Mouse (Mus musculus): ENCODE results near the gene Icam1. TPM values are rescaled to one million over a fixed set of nuclear protein-coding genes. Genes with fewer than 3 reads are reported as not detected.
A peak's percentile ranks its signal among the peaks of the same experiment; 100 is the strongest.

Gene Icam1
- 2.3 and 3.1 TPM in 2 replicates for polyA plus RNA-seq (2012; ENCODE audit: insufficient read depth, insufficient read length, missing spikeins)

DNA sequence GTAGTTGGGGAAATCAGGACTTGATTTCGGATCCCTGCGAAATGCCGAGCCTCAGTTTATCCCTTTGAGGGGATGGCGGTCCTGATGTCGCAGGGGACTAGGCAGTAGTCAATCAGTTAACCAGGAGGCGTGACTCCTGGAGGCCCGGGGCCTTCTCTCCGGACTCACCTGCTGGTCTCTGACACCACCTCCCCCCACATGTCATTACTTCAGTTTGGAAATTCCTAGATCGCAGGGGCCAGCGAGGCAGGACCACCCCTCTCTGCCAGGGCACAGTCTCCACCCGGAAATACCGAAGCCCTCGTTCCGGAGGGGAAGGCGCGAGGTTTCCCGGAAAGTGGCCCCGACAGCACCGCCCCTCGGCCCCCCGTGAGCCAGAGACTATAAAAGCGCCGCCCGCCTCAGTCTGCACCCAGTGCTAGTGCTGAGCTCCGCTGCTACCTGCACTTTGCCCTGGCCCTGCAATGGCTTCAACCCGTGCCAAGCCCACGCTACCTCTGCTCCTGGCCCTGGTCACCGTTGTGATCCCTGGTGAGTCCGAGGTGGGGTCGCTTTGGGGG lies at the start of gene Icam1:
Gene Icam1 (plus strand): TSS at position 415 of the 560 bp plus-strand sequence.
- H3K4me3 ChIP-seq (ENCODE audit: insufficient read depth, low read depth, low read length) = peak within 1 kb of the TSS; percentile 68
- peaks cover 12% of the 10 kb centered on the region; the same call in 1 of the 2 replicates for H3K4me1 ChIP-seq (ENCODE audit: control insufficient read depth, insufficient read depth, insufficient read length, low read length)
- peak within 1 kb of the TSS; percentile 68 for H3K27ac ChIP-seq (replicated peaks; ENCODE audit: low read depth, low read length)

DNA sequence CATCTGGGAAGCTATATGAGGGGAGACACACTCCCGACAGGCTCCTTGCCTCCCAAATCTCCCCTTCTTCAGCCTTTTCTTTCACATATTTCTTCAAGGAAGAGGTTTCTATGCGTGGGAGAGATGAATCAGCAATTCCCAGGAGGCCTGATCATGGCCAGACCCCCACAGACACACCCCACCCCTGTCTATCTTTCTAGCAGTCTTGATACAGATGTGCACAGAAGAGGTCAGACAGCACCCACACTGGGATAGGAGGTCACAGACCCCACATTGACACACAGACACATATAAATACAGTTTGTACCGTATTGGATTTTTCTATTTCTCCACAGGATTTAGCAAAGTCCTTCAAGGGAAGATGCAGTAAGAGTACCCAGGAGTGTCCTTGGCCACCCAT lies 49.8 kb upstream of the Icam1 start:
- H3K4me1 ChIP-seq (ENCODE audit: control insufficient read depth, insufficient read depth, insufficient read length, low read length) = no peaks in the 10 kb centered on the region
- H3K27ac ChIP-seq (replicated peaks; ENCODE audit: low read depth, low read length) = no peak overlapping the region
- H3K4me3 ChIP-seq (ENCODE audit: insufficient read depth, low read depth, low read length) = no peak overlapping the region

DNA sequence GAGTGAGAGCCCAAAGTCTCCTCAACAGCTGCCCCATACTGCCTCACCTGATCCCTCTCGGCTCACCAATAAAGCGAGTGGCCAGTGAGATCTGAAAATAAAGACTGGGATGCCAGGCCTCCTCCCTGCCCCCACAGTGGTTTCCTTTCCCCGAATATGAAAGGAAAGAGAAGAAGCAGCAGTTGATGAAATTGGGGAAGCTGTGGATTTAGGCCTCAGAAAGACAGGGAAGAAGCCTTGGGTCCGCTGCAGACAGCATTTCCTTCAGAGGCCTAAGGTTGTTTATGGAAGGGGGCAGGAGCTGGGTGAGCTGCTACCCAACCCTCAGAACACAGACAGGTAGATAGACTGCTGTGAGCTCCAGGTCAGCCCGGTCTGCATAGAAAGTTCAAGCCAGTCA lies 49.0 kb upstream of the Icam1 start:
- Histone ChIP-seq H3K4me1 (ENCODE audit: control insufficient read depth, insufficient read depth, insufficient read length, low read length) (no peaks in the 10 kb centered on the region), H3K4me3 (ENCODE audit: insufficient read depth, low read depth, low read length) (no peak overlapping the region), H3K27ac (replicated peaks; ENCODE audit: low read depth, low read length) (0 out of 2 replicates have a peak overlapping the region, but pooled peaks have one; percentile 12)

GRCm38 (mm10) chr9:20971751-20972140 lies 44.0 kb upstream of the Icam1 start:
- Histone ChIP-seq H3K4me3 (ENCODE audit: insufficient read depth, low read depth, low read length) (no peak overlapping the region), H3K27ac (replicated peaks; ENCODE audit: low read depth, low read length) (no peak overlapping the region)

DNA sequence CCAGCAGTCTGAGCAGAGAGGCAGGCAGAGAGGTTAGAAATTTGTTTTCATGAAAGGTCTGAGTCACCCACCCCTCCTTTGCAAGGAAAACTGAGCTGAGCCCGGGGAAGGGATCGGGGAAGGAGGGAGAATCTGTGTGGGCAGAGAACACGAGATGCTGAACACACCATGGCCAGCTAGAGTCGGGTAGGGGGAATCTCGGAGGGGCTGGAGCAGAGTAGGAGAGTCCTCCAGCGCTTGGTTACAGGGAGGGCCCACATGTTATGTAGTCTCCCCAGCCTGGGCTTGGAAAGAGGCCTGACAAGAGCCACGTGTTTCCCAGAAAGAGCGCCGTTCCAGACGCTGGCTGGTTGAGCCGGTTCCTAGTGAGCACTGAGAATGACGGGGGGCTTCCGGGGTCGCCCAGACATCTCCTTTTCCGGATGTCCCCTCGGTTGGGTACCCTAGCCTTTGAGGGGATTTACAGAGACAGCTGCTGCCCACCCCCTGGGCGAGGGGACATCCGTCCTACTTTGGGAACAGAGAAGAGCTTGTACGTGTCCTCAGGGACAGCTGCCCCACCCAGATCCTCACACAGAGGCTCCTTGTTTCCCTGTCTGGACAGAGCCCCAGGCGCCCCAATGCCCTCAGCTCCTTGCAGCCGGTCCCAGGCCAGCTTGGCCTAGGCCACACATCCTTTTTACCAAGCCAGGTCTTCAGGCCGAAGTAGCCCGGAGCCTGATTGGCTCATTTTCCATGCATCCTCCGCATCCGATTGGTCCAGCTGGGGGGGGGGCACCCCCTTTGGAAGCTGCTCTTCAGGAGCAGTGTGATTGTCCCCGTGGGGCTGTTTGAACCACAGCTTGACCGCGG lies 43.4 kb upstream of the Icam1 start:
- Histone ChIP-seq H3K27ac (replicated peaks; ENCODE audit: low read depth, low read length) (0 out of 2 replicates have a peak overlapping the region, but pooled peaks have one; percentile 28), H3K4me3 (ENCODE audit: insufficient read depth, low read depth, low read length) (no peak overlapping the region), H3K4me1 (ENCODE audit: control insufficient read depth, insufficient read depth, insufficient read length, low read length) (0 out of 2 replicates have a peak, but pooled peaks cover 2% of the 10 kb centered on the region)

More at GRCm38 (mm10) chr9:20971751-20972140, 44.0 kb upstream of the Icam1 start:
- H3K4me1 ChIP-seq (ENCODE audit: control insufficient read depth, insufficient read depth, insufficient read length, low read length) = no peaks in the 10 kb centered on the region

GRCm38 (mm10) chr9:20973001-20973681 lies 42.6 kb upstream of the Icam1 start:
- Histone ChIP-seq H3K4me1 (ENCODE audit: control insufficient read depth, insufficient read depth, insufficient read length, low read length) (peaks cover 3% of the 10 kb centered on the region; the same call in 1 of the 2 replicates), H3K4me3 (ENCODE audit: insufficient read depth, low read depth, low read length) (peak overlapping the region; percentile 11; the same call in 1 of the 2 replicates), H3K27ac (replicated peaks; ENCODE audit: low read depth, low read length) (peak overlapping the region; percentile 13; the same call in 1 of the 2 replicates)

- Histone ChIP-seq H3K4me1 (ENCODE audit: control insufficient read depth, insufficient read depth, insufficient read length, low read length) (peaks cover 8% of the 10 kb centered on the region; the same call in 1 of the 2 replicates), H3K27ac (replicated peaks; ENCODE audit: low read depth, low read length) (peak overlapping the region; percentile 13; the same call in 1 of the 2 replicates), H3K4me3 (ENCODE audit: insufficient read depth, low read depth, low read length) (peak overlapping the region; percentile 11; the same call in 1 of the 2 replicates)
Measured at GRCm38 (mm10) chr9:20973682-20974075, 42.1 kb upstream of the Icam1 start.

- peak overlapping the region; percentile 57 for H3K27ac ChIP-seq (replicated peaks; ENCODE audit: low read depth, low read length)
- H3K4me3 ChIP-seq (ENCODE audit: insufficient read depth, low read depth, low read length) = peak overlapping the region; percentile 87
- peaks cover 12% of the 10 kb centered on the region; the same call in 1 of the 2 replicates for H3K4me1 ChIP-seq (ENCODE audit: control insufficient read depth, insufficient read depth, insufficient read length, low read length)
Measured at GRCm38 (mm10) chr9:20975431-20976215, 40.2 kb upstream of the Icam1 start.

DNA sequence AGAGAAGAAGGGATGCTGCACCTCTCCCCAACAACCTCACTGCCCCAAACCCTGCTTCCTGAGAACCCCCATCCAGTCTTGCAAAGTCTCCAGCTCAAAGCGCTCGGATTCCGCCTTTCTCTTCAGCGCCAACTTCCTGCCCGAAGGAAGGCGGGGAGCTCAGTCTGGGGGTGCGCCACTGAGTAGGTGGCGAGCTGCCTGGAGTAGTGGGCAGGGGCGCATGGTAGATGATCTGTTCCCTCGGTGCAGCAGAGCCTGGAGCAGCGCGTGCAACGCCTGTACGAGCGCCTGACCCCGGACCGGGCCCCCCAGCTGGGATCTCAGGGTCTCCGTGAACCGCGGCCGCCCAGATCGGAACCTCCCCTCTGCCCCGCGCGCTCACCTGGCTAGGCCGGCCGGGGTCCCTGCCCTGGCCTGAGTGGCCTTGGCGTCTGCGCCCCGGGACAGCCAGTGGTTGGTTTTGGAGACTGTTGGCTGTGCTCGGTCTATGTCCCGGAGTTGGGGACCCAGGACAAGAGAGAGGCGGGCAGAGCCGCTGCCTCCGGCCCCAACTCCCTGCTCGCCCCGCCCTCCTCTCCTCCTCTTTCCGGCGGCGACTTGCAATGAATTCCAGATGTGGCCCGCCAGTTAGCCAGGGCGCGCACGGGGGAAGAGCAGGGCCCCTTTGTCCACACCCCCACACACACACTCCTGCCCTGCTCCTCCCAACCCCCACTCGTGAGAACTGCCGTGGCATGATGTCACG lies 39.4 kb upstream of the Icam1 start, which contains the start of gene S1pr2:
Gene S1pr2 (minus strand): TSS at position 566 of the 745 bp plus-strand sequence.
- Histone ChIP-seq H3K27ac (replicated peaks; ENCODE audit: low read depth, low read length) (peak within 1 kb of the TSS; percentile 57), H3K4me3 (ENCODE audit: insufficient read depth, low read depth, low read length) (peak within 1 kb of the TSS; percentile 87), H3K4me1 (ENCODE audit: control insufficient read depth, insufficient read depth, insufficient read length, low read length) (peaks cover 12% of the 10 kb centered on the region; the same call in 1 of the 2 replicates)

DNA sequence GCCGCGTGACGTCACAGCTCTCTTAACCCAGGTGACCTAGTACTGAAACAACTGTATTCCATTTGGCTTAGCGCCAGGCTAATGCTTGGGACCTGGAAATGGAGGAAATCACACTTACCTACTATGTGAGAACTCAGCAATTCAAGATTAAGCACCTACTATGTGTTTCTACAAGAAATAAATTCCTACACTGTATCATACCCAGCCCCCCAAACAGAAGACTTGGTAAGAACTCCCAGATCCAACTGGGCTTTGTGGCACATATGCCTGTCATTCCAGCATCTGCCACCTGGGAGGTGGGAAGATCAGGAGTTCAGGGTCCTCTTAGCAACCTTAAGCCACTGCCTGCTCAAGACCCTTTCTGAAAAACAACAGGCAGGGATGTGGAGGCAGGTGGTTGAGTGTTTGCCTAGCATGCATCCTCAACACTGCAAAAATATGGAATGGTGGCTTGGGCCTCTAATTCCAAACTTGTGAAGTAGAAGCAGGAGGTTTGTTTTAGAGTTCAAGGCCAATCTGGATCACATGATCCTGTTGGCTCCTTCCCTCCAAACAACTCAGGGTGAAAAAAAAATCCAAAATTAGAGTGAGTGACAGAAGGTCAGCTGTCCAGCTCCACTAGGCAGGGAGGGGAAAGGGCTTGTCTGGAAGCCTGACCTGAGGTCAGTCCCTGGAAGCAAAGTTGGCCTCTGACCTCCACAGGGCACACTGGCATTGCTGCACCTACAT lies 38.7 kb upstream of the Icam1 start:
- Histone ChIP-seq H3K4me3 (ENCODE audit: insufficient read depth, low read depth, low read length) (peak overlapping the region; percentile 87), H3K27ac (replicated peaks; ENCODE audit: low read depth, low read length) (no peak overlapping the region), H3K4me1 (ENCODE audit: control insufficient read depth, insufficient read depth, insufficient read length, low read length) (peaks cover 12% of the 10 kb centered on the region; the same call in 1 of the 2 replicates)

GRCm38 (mm10) chr9:20978409-20979095 lies 37.2 kb upstream of the Icam1 start:
- Histone ChIP-seq H3K27ac (replicated peaks; ENCODE audit: low read depth, low read length) (peak overlapping the region; percentile 56), H3K4me1 (ENCODE audit: control insufficient read depth, insufficient read depth, insufficient read length, low read length) (peaks cover 12% of the 10 kb centered on the region; the same call in 1 of the 2 replicates), H3K4me3 (ENCODE audit: insufficient read depth, low read depth, low read length) (no peak overlapping the region)

DNA sequence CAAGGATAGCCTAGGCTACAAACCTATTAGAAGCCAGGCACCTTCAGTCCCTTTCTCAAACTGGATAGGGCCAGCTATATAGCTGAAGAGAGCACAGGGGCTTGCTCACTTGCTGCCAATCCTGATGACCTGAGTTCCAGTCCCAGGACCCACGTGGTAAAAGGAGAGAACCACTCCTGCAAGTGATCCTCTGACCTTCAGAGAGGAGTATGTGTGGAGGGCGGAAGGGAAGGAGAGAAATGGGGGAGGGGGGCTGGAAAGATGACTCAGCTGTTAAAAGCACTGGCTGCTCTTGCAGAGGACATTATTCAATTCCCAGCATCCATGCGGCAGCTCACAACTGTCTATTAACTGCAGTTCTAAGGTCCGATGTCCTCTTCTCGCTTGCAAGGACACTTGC lies 36.6 kb upstream of the Icam1 start:
- peak overlapping the region; percentile 56 for H3K27ac ChIP-seq (replicated peaks; ENCODE audit: low read depth, low read length)
- H3K4me1 ChIP-seq (ENCODE audit: control insufficient read depth, insufficient read depth, insufficient read length, low read length) = peaks cover 12% of the 10 kb centered on the region; the same call in 1 of the 2 replicates

DNA sequence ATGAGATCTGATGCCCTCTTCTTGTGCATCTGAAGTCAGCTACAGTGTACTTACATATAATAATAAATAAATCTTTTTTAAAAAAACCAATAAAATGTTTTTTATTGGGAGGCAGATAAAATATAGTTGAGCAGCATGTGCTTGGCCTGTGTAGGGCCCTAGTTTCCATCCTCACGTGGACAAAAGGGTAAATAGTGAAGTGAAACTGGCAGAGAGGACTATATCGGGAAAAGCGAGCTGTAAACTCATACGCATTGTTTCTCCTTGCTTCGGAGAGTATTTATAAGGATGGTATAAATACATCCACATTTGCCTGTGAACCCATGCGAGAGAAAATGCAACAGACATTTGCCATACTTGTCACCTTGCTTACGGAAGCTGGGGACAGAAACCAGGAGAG lies 36.0 kb upstream of the Icam1 start:
- Histone ChIP-seq H3K27ac (replicated peaks; ENCODE audit: low read depth, low read length) (no peak overlapping the region), H3K4me3 (ENCODE audit: insufficient read depth, low read depth, low read length) (no peak overlapping the region), H3K4me1 (ENCODE audit: control insufficient read depth, insufficient read depth, insufficient read length, low read length) (peaks cover 12% of the 10 kb centered on the region; the same call in 1 of the 2 replicates)

More for the DNA sequence above, 36.6 kb upstream of the Icam1 start:
- no peak overlapping the region for H3K4me3 ChIP-seq (ENCODE audit: insufficient read depth, low read depth, low read length)
